Mouse (Mus musculus) thymus, adult 2 months (tissue): ENCODE data around the gene Tmem151a.

Experiments
- CTCF ChIP-seq: fragments of 200-500 bp; IDR thresholded peaks from 2 replicates; pipeline ENCODE4 v1.5.1; 2012; ENCODE audit warnings: mild to moderate bottlenecking, control low read depth, low read length, moderate library complexity, borderline replicate concordance; ENCODE audit not compliant: control insufficient read depth, poor library complexity, insufficient read depth; ENCODE audit errors: extremely low read depth
- POLR2A ChIP-seq: fragments of 200-500 bp; IDR thresholded peaks from 2 replicates; pipeline ENCODE4 v1.6.1; 2012; ENCODE audit warnings: mild to moderate bottlenecking, low read length, control low read depth, moderate library complexity; ENCODE audit not compliant: control insufficient read depth, poor library complexity, insufficient read depth; ENCODE audit errors: extremely low read depth

- TF ChIP-seq POLR2A = no peak
- TF ChIP-seq CTCF = no peak
Observed at GRCm38 (mm10) chr19:5067040-5067799, 18.1 kb downstream of the Tmem151a start.
